Comparison of ENCODE assay signal across 8 mouse cellular contexts in the genomic region with DNA sequence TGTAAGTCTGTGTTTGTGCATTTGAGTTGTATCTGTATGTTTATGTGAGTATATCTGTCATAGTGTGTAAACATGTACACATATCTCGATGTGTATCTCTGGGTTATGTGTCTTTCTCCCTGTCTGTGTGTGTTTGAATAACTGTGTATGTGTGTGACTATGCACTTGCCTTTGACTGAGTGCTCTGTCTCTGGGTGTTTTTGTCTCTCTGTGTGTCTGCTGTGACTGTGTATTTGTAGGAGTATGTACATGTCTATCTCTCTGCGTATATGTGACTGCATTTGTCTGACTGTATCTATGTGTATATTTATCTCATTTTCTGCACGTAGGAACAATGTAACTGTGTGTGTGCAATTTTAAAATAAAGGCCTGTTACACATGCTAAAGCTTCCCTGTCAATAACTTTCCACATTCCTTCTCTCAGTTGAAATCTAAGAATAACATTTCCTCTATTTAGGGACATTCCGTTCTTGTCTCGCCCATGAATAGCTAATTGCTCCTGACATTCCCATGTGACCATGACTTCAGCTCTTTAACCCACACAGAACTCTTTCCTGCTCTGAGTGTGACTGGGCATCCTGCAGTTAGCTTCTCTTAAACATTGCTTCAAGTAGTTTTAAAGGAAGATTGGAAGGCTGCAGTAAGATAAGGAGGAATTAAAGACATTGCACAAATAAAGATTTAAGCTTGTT.
DNase-seq lines count a peak whose midpoint lies in the region; ATAC-seq lines count a peak whose summit lies in the region.

No protein-coding gene starts in this region.

- no peaks in the 10 kb centered on the region for H3K27me3 ChIP-seq in limb, embryonic 13.5 days
- no peaks in the 10 kb centered on the region for H3K27me3 ChIP-seq in limb, embryonic 10.5 days (ENCODE audit: low read depth, poor library complexity, severe bottlenecking)
- no peaks in the 10 kb centered on the region for H3K27me3 ChIP-seq in embryonic facial prominence, embryonic 10.5 days (replicated peaks; ENCODE audit: low read depth, poor library complexity, severe bottlenecking)
- no peaks in the 10 kb centered on the region for H3K27me3 ChIP-seq in heart, embryonic 15.5 days
- H3K27me3 ChIP-seq in hindbrain, embryonic 12.5 days = no peaks in the 10 kb centered on the region

- H3K9me3 ChIP-seq in limb, embryonic 13.5 days = no peaks in the 10 kb centered on the region
- no peaks in the 10 kb centered on the region for H3K9me3 ChIP-seq in limb, embryonic 10.5 days (replicated peaks)
- no peaks in the 10 kb centered on the region for H3K9me3 ChIP-seq in embryonic facial prominence, embryonic 10.5 days
- H3K9me3 ChIP-seq in heart, embryonic 15.5 days (replicated peaks) = no peaks in the 10 kb centered on the region
- no peaks in the 10 kb centered on the region for H3K9me3 ChIP-seq in hindbrain, embryonic 12.5 days (replicated peaks)

- H3K27ac ChIP-seq in limb, embryonic 13.5 days = no peak overlapping the region
- H3K27ac ChIP-seq in limb, embryonic 10.5 days = no peak overlapping the region
- H3K27ac ChIP-seq in embryonic facial prominence, embryonic 10.5 days (replicated peaks) = no peak overlapping the region
- H3K27ac ChIP-seq in heart, embryonic 15.5 days = peak overlapping the region; percentile 87
- H3K27ac ChIP-seq in hindbrain, embryonic 12.5 days = no peak overlapping the region

- 58% methylated on average over 5 of the region's 5 CpGs for WGBS in limb, embryonic 13.5 days
- WGBS in limb, embryonic 10.5 days = 77% methylated on average over 5 of the region's 5 CpGs
- WGBS in embryonic facial prominence, embryonic 10.5 days = 50% methylated on average over 5 of the region's 5 CpGs
- 20% methylated on average over 5 of the region's 5 CpGs for WGBS in heart, embryonic 15.5 days
- WGBS in hindbrain, embryonic 12.5 days = 64% methylated on average over 5 of the region's 5 CpGs

- no peak overlapping the region for H3K9ac ChIP-seq in limb, embryonic 13.5 days
- H3K9ac ChIP-seq in heart, embryonic 15.5 days = no peak overlapping the region
- H3K9ac ChIP-seq in hindbrain, embryonic 12.5 days = no peak overlapping the region

- no peaks in the 10 kb centered on the region for H3K36me3 ChIP-seq in limb, embryonic 13.5 days
- no peaks in the 10 kb centered on the region for H3K36me3 ChIP-seq in limb, embryonic 10.5 days
- no peaks in the 10 kb centered on the region for H3K36me3 ChIP-seq in embryonic facial prominence, embryonic 10.5 days (replicated peaks)
- no peaks in the 10 kb centered on the region for H3K36me3 ChIP-seq in heart, embryonic 15.5 days
- no peaks in the 10 kb centered on the region for H3K36me3 ChIP-seq in hindbrain, embryonic 12.5 days

- H3K4me3 ChIP-seq in limb, embryonic 13.5 days = no peak overlapping the region
- no peak overlapping the region for H3K4me3 ChIP-seq in limb, embryonic 10.5 days
- no peak overlapping the region for H3K4me3 ChIP-seq in embryonic facial prominence, embryonic 10.5 days
- no peak overlapping the region for H3K4me3 ChIP-seq in heart, embryonic 15.5 days
- no peak overlapping the region for H3K4me3 ChIP-seq in hindbrain, embryonic 12.5 days

- no peak overlapping the region for H3K4me2 ChIP-seq in limb, embryonic 13.5 days (replicated peaks)
- H3K4me2 ChIP-seq in heart, embryonic 15.5 days = no peak overlapping the region
- no peak overlapping the region for H3K4me2 ChIP-seq in hindbrain, embryonic 12.5 days (replicated peaks)

- DNase-seq in limb, embryonic 10.5 days (ENCODE audit: low spot score) = no peak
- peak; percentile 14 for DNase-seq in embryonic facial prominence, embryonic 10.5 days (ENCODE audit: low spot score)
- peak; percentile 83 for DNase-seq in lung, postnatal 36 days
- DNase-seq in ovary, adult 18-20 months (ENCODE audit: low spot score) = no peak
- DNase-seq in urinary bladder, adult 18-20 months (ENCODE audit: low spot score in 2 of 2) = no peak

- peak; percentile 51; the same call in 1 of the 2 replicates for ATAC-seq in limb, embryonic 13.5 days (ENCODE audit: low FRiP score, low read depth)
- peak; percentile 97 for ATAC-seq in heart, embryonic 15.5 days (replicated peaks; ENCODE audit: insufficient number of reproducible peaks, insufficient read depth, low FRiP score, low read depth)
- ATAC-seq in hindbrain, embryonic 12.5 days (ENCODE audit: low FRiP score) = no peak

- peaks cover 8% of the 10 kb centered on the region for H3K4me1 ChIP-seq in limb, embryonic 13.5 days
- H3K4me1 ChIP-seq in limb, embryonic 10.5 days = no peaks in the 10 kb centered on the region
- peaks cover 10% of the 10 kb centered on the region for H3K4me1 ChIP-seq in embryonic facial prominence, embryonic 10.5 days
- peaks cover 10% of the 10 kb centered on the region for H3K4me1 ChIP-seq in heart, embryonic 15.5 days (replicated peaks)
- 0 out of 2 replicates have a peak, but pooled peaks cover 2% of the 10 kb centered on the region for H3K4me1 ChIP-seq in hindbrain, embryonic 12.5 days

Comparison
In these comparisons a context has a peak if more than half of its experiments do, and no peak if none do; other contexts are left out.
1. DNase-seq: peak in embryonic facial prominence, embryonic 10.5 days (single experiment) and lung, postnatal 36 days (single experiment); none in limb, embryonic 10.5 days (single experiment), ovary, adult 18-20 months (single experiment) and urinary bladder, adult 18-20 months (0 of 2).